Mouse (Mus musculus): Measurements from ENCODE around the gene 2210010C04Rik. TPM values are rescaled to one million over a fixed set of nuclear protein-coding genes. Genes with fewer than 3 reads are reported as not detected.
A peak's percentile ranks its signal among the peaks of the same experiment; 100 is the strongest.

Gene 2210010C04Rik
- total and polyA plus RNA-seq, 3 experiments: 0.06 TPM; not detected in 2

DNA sequence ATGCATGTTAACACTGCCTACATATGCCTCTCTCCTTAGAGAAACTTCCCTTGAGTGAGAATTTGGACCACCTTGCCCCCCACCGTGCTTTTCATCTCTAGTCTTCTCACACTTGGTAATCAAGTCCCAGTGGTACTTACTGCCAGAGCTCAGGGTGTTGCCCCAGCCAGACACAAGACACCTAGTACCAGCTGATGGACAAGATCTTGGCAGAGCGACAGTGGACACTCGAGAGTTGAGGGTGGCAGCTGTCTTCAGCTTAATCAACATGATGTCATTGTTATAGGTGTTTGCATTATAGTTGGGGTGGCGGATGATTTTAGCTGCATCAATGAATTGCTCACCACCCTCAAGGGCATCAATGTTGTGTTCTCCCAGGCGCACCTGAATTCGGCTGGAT, 2.5 kb downstream of the 2210010C04Rik start:
- no peak for DNase-seq
- no peaks in the 10 kb centered on the region for H3K36me3 ChIP-seq (ENCODE audit: control insufficient read depth, insufficient read depth, low read length)
- H3K9ac ChIP-seq (ENCODE audit: low read depth, low read length): no peak overlapping the region
- no peaks in the 10 kb centered on the region for H3K79me2 ChIP-seq (replicated peaks; ENCODE audit: control insufficient read depth, insufficient read depth, low read length)
- H3K4me1 ChIP-seq (ENCODE audit: control insufficient read depth, insufficient read depth, low read length): no peaks in the 10 kb centered on the region
- 70% methylated on average over 6 of the region's 6 CpGs for WGBS
- TF ChIP-seq POLR2A (IDR thresholded peaks at IDR 0.05; ENCODE audit: insufficient read depth, low read depth, low read length) (no peak), EP300 (IDR thresholded peaks at IDR 0.05; ENCODE audit: insufficient read depth, low read depth, low read length) (no peak), CTCF (IDR thresholded peaks at IDR 0.05) (no peak)
- H3K27me3 ChIP-seq (ENCODE audit: control insufficient read depth, insufficient read depth, low read length): no peaks in the 10 kb centered on the region
- H3K4me3 ChIP-seq: no peak overlapping the region
- intact Hi-C loops (cut with DNase I): no loop called here
- no peak overlapping the region for H3K27ac ChIP-seq

DNA sequence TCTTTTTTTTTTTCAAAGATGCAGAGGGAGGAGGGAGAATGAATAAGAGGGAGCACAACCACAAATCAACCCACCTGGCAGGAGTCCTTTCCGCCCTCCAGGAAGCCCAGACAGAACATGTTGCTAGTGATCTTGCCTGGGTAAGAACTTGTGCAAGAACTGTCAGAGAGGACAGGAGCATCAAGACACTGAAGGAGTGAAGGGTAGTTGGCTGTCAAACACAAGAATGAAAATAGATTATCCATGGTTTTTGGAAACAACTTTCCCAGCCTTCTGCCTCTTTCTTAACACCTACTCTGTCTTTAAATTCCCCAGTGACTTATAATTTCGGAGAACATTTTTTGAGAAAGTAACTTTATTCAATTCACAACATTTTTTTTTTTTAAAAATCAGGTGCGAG, 3.1 kb downstream of the 2210010C04Rik start:
- 68% methylated on average over 3 of the region's 3 CpGs for WGBS
- intact Hi-C loops (cut with DNase I): no loop called here
- Histone ChIP-seq H3K4me3 (no peak overlapping the region), H3K79me2 (replicated peaks; ENCODE audit: control insufficient read depth, insufficient read depth, low read length) (no peaks in the 10 kb centered on the region), H3K9ac (ENCODE audit: low read depth, low read length) (no peak overlapping the region), H3K27me3 (ENCODE audit: control insufficient read depth, insufficient read depth, low read length) (no peaks in the 10 kb centered on the region), H3K36me3 (ENCODE audit: control insufficient read depth, insufficient read depth, low read length) (no peaks in the 10 kb centered on the region), H3K27ac (no peak overlapping the region), H3K4me1 (ENCODE audit: control insufficient read depth, insufficient read depth, low read length) (no peaks in the 10 kb centered on the region)
- no peak for TF ChIP-seq POLR2A (IDR thresholded peaks at IDR 0.05; ENCODE audit: insufficient read depth, low read depth, low read length)
- no peak for TF ChIP-seq CTCF (IDR thresholded peaks at IDR 0.05)
- no peak for TF ChIP-seq EP300 (IDR thresholded peaks at IDR 0.05; ENCODE audit: insufficient read depth, low read depth, low read length)
- no peak for DNase-seq

DNA sequence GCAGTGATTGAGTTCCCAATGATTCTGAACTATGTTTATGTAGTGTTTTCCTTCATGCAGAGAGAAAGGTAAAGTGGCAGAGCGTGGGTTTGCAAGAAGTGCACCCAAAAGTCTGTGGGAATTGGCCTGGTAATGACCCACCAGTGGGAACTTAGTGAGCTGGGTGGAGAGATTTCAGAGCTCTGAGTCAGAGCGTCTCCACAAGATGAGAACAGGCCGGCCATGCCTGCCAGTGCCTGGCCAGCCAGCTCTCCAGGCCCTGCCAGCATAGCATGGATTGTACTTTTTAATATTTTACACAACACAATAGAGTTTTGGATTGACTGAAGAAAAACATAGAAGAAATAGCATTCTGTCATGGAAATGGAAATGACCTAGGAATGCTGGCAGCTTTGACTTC, 4.5 kb downstream of the 2210010C04Rik start:
- no peaks in the 10 kb centered on the region for H3K36me3 ChIP-seq (ENCODE audit: control insufficient read depth, insufficient read depth, low read length)
- no peaks in the 10 kb centered on the region for H3K79me2 ChIP-seq (replicated peaks; ENCODE audit: control insufficient read depth, insufficient read depth, low read length)
- no peak for TF ChIP-seq CTCF (IDR thresholded peaks at IDR 0.05)
- no peak for TF ChIP-seq POLR2A (IDR thresholded peaks at IDR 0.05; ENCODE audit: insufficient read depth, low read depth, low read length)
- no peak for TF ChIP-seq EP300 (IDR thresholded peaks at IDR 0.05; ENCODE audit: insufficient read depth, low read depth, low read length)
- no peak overlapping the region for H3K4me3 ChIP-seq
- WGBS: 77% methylated on average over 3 of the region's 3 CpGs
- no peak for DNase-seq
- no peaks in the 10 kb centered on the region for H3K27me3 ChIP-seq (ENCODE audit: control insufficient read depth, insufficient read depth, low read length)
- no peak overlapping the region for H3K9ac ChIP-seq (ENCODE audit: low read depth, low read length)
- no peaks in the 10 kb centered on the region for H3K4me1 ChIP-seq (ENCODE audit: control insufficient read depth, insufficient read depth, low read length)
- intact Hi-C loops (cut with DNase I): no loop called here
- H3K27ac ChIP-seq: no peak overlapping the region

DNA sequence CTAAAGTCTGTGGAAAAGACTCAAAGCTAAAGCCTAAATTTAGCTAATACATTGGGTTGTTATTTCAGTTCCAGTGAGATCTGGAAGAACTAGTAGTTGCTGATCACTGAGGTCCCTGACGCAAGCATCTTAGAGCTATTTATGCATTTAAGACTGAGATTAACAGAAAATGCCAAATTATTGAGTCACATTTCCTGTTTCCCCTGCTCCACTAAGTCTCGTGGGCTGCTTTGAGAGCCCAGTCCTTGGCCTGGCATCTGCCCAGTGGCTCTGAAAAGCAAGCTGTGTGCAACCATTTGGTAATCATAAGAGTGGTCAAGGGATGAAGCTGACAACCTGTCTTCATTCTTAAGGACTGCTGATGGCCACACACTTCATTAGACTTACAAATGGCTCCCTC, 8.3 kb downstream of the 2210010C04Rik start:
- H3K36me3 ChIP-seq (ENCODE audit: control insufficient read depth, insufficient read depth, low read length): no peaks in the 10 kb centered on the region
- intact Hi-C loops (cut with DNase I): no loop called here
- no peak for TF ChIP-seq CTCF (IDR thresholded peaks at IDR 0.05)
- no peak for TF ChIP-seq EP300 (IDR thresholded peaks at IDR 0.05; ENCODE audit: insufficient read depth, low read depth, low read length)
- TF ChIP-seq POLR2A (IDR thresholded peaks at IDR 0.05; ENCODE audit: insufficient read depth, low read depth, low read length): no peak
- no peaks in the 10 kb centered on the region for H3K4me1 ChIP-seq (ENCODE audit: control insufficient read depth, insufficient read depth, low read length)
- H3K4me3 ChIP-seq: no peak overlapping the region
- H3K79me2 ChIP-seq (replicated peaks; ENCODE audit: control insufficient read depth, insufficient read depth, low read length): no peaks in the 10 kb centered on the region
- H3K27ac ChIP-seq: no peak overlapping the region; the same call in 1 of the 2 replicates
- no peak overlapping the region for H3K9ac ChIP-seq (ENCODE audit: low read depth, low read length)
- 12% methylated on average over 2 of the region's 2 CpGs for WGBS
- no peaks in the 10 kb centered on the region for H3K27me3 ChIP-seq (ENCODE audit: control insufficient read depth, insufficient read depth, low read length)
- peak in 1 of 2 experiments; percentile 40 for DNase-seq

DNA sequence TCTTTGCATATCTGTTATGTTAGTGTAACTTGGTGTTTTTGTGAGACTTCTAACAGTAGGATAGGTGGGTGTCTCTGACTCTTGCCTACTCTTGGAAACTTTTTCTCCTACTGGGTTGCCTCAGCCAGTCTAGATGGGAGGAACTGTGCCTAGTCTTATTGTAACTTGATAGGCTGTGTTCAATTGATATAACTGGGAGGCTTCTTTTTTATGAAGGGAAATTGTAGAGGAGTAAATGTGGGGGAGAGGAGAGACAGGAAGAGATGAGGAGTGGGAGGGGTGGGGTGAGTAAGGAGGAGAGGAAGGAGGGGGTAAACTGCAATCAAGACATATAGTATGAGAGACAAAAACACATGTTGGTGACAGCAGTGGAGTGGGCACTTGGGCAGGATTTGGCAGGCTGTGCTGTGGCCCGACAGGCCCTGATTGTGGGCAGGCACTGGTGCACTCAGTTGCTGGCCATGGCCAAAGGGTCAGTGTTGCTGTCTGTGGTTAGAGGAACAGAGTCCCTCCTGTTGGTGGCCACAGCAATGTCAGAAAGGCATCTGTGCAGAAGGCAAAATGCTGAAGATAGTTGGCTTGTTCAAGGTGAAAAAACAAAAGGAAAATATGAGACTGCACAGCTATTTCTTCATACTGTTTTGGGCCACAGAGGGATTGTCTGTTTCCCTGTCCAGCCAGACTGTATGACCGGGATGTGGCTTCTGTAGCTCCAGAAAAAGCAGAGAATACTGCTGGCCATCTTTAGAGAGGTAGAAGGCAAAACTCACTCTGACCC, 9.2 kb downstream of the 2210010C04Rik start:
- H3K79me2 ChIP-seq (replicated peaks; ENCODE audit: control insufficient read depth, insufficient read depth, low read length): no peaks in the 10 kb centered on the region
- 44% methylated on average over 2 of the region's 2 CpGs for WGBS

DNA sequence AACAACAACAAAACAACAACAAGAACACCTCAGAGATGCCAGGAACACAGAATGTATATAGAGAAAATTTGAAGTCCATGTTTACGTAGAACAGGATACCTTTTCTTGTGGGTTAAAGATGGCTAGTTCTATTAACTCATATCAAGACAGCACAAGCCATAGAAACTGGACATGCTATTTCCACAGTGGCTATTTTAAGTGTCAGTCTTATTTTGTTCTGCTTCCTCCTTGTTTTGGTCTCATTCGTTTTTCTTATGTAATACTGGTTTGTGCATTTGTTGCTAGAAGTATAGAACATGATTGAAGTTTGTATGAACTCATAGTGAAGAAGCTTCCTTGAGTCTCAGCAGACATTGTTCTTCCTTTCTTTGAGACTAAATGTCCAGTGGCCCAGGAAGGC, 16.2 kb downstream of the 2210010C04Rik start:
- H3K9ac ChIP-seq (ENCODE audit: low read depth, low read length): no peak overlapping the region
- no peaks in the 10 kb centered on the region for H3K4me1 ChIP-seq (ENCODE audit: control insufficient read depth, insufficient read depth, low read length)
- H3K27ac ChIP-seq: no peak overlapping the region
- H3K27me3 ChIP-seq (ENCODE audit: control insufficient read depth, insufficient read depth, low read length): no peaks in the 10 kb centered on the region
- intact Hi-C loops (cut with DNase I): no loop called here
- WGBS: 67% methylated on average over 2 of the region's 2 CpGs
- H3K79me2 ChIP-seq (replicated peaks; ENCODE audit: control insufficient read depth, insufficient read depth, low read length): no peaks in the 10 kb centered on the region
- H3K36me3 ChIP-seq (ENCODE audit: control insufficient read depth, insufficient read depth, low read length): no peaks in the 10 kb centered on the region
- no peak for TF ChIP-seq POLR2A (IDR thresholded peaks at IDR 0.05; ENCODE audit: insufficient read depth, low read depth, low read length)
- no peak for TF ChIP-seq CTCF (IDR thresholded peaks at IDR 0.05)
- TF ChIP-seq EP300 (IDR thresholded peaks at IDR 0.05; ENCODE audit: insufficient read depth, low read depth, low read length): no peak
- H3K4me3 ChIP-seq: no peak overlapping the region
- no peak for DNase-seq

More for the DNA sequence above, 9.2 kb downstream of the 2210010C04Rik start:
- TF ChIP-seq EP300 (IDR thresholded peaks at IDR 0.05; ENCODE audit: insufficient read depth, low read depth, low read length) (no peak), CTCF (IDR thresholded peaks at IDR 0.05) (no peak), POLR2A (IDR thresholded peaks at IDR 0.05; ENCODE audit: insufficient read depth, low read depth, low read length) (no peak)
- intact Hi-C loops (cut with DNase I): no loop called here
- H3K36me3 ChIP-seq (ENCODE audit: control insufficient read depth, insufficient read depth, low read length): no peaks in the 10 kb centered on the region
- DNase-seq: no peak
- peak overlapping the region; percentile 17 for H3K27ac ChIP-seq
- H3K4me3 ChIP-seq: no peak overlapping the region
- H3K4me1 ChIP-seq (ENCODE audit: control insufficient read depth, insufficient read depth, low read length): no peaks in the 10 kb centered on the region
- H3K27me3 ChIP-seq (ENCODE audit: control insufficient read depth, insufficient read depth, low read length): no peaks in the 10 kb centered on the region
- no peak overlapping the region for H3K9ac ChIP-seq (ENCODE audit: low read depth, low read length)
